Mouse (Mus musculus): ENCODE results near the gene Lypd6b.

GRCm38 (mm10) chr2:49880507-49880906 lies 93.0 kb downstream of the Lypd6b start:
- TF ChIP-seq CTCF (IDR thresholded peaks at IDR 0.05; ENCODE audit: borderline replicate concordance, extremely low read depth, insufficient read depth, insufficient read length): no peak
- no peak for TF ChIP-seq POLR2A (IDR thresholded peaks at IDR 0.05; ENCODE audit: borderline replicate concordance, extremely low read depth, insufficient read depth, insufficient read length, poor library complexity, severe bottlenecking)
